Mouse (Mus musculus) adrenal gland, adult 2 months (tissue): Measurements from ENCODE around the gene 6330409D20Rik. TPM values are rescaled to one million over a fixed set of nuclear protein-coding genes. Genes with fewer than 3 reads are reported as not detected.

ENCODE experiments used
- DNase-seq: peaks from one replicate; pipeline ENCODE4 v3.0.0; 2021
- long read RNA-seq: library from polyadenylated mRNA; stranded (forward); transcript quantifications from one replicate; pipeline ENCODE4 v2.0.0, GENCODE M21; 2021
- polyA plus RNA-seq: library from polyadenylated mRNA; depleted of rRNA; stranded (reverse); fragments of >200 nt; gene quantifications from 2 replicates; pipeline ENCODE4 v1.2.3, GENCODE M21; 2012; rRNA removed
- total RNA-seq, 2 experiments: library from RNA; stranded (reverse); gene quantifications; 2 replicates each; pipeline ENCODE4 v1.2.3; 2021

6330409D20Rik gene
- total RNA-seq = not detected
- not detected in 2 replicates for polyA plus RNA-seq
- long read RNA-seq = 0 reads

DNA sequence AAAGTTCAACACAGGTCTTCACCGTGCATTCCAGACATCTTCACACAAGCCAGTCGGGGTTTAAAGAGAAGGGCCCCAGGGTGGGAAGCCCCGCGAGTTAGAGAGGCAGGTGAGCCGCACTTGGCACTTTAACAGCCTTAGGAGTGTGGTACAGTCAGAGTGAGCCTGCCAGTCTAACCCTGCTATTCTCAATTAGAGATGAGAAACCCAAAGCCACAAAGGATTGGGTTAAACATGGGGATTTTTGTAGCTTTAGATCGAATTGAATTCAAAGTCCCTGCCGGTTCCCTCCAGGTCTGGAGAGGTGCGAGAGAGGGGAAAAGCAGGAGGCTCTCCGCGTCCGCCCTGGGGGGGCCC lies at the start of gene 6330409D20Rik:
TSS of gene 6330409D20Rik (minus strand) at position 101 of the 357 bp plus-strand sequence.
- DNase-seq = no peak

DNA sequence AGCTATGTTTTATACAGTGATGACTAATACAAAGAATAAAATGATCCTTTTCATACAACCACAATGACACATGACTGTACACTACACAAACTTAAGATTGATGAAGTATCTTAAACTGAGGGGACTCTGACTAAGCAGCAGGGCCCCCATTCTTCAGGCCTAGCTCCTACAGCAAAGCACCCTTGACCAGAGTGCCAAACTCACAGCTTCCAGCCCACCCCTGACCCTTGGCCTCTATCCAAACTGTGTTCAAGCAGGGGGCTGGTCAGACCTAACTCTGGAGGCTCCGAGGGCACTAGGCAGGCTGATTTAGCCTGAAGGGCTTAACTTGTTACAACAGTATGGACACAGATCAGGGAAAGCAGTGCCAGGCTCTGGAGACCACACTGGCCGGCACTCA lies 47.8 kb upstream of the 6330409D20Rik start:
- no peak for DNase-seq

DNA sequence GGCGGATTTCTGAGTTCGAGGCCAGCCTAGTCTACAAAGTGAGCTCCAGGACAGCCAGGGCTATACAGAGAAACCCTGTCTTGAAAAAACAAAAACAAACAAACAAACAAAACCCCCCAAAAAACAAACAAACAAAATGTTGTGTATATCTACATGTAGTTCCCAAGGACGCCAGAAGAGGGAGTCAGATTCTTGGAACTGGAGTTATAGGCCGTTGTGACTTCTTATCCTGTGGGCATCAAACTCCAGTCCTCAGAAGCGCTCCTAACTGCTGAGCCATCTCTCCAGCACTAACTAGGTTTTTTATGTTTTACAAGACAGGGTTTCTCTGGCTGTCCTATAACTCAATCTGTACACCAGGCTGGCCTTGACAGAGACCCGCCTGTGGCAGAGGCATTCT lies 46.4 kb upstream of the 6330409D20Rik start:
- DNase-seq = no peak

DNA sequence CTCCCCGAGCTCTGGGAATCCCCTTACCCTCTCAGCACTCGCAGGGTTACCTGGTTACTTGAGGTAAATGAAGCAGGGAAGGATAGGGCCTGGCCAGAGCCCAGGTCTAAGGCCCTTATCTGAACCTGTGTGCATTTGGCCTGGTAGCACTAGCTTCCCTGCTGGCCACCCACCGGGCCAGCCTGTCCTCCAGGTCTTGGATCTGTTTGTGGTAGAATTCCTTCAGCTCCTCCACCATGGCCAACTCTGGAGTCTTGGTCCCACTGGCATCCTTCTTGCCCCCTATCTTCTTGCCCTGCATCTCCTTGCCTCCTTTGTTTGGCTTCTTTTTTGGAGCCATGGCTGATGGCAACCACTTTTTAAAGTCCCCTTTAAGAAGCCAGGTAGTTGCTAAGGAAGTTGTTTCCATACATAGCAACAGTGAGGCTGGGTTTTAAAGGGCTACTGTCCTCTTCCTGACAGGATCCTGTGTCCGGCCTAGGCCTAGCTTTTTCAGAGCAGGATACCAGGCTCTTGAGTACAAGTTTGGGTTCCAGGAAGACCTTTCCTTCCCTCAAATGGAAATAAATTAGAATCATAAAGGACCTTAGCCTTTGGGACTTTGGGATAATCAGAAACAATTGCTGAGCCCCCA lies 43.3 kb upstream of the 6330409D20Rik start, which contains the start of gene Cfap157:
TSS of gene Cfap157 (minus strand) at position 381 of the 634 bp plus-strand sequence.
- DNase-seq = no peak

DNA sequence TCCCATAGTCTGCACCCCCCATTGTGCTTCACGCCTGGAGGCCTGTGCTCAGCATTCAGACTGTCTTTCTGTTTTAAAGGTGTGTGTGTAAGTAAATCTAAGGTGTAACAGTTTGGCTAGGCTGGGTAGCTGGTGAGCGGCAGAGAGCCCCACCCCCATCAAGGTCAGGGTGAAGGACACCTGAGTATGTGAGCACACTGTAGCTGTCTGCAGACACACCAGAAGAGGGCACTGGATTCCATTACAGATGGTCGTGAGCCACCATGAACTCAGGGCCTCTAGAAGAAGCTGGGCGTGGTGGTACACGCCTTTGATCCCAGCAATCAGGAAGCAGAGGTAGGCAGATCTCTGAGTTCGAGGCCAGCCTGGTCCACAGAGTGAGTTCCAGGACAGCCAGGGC lies 40.9 kb upstream of the 6330409D20Rik start:
- no peak for DNase-seq

DNA sequence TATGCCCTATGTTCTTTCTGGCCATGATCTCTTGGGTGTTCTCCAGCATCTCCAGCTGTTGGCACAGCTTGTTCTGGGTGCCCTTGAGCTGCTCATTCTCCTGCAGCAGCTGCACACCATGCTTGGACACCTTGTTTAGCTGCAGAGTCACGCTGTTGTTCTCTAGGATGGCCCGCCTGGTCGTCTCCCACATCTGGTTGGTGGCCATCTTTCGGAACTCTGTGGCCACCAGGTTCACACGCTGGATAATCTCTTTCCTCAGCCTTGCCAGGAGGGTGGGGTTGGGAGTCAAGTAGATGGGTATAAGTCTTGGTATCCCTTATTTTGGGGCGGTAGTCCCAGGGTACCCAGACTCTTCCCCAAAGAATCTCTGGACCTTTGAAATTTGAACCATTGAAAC lies 38.9 kb upstream of the 6330409D20Rik start:
- DNase-seq = no peak

DNA sequence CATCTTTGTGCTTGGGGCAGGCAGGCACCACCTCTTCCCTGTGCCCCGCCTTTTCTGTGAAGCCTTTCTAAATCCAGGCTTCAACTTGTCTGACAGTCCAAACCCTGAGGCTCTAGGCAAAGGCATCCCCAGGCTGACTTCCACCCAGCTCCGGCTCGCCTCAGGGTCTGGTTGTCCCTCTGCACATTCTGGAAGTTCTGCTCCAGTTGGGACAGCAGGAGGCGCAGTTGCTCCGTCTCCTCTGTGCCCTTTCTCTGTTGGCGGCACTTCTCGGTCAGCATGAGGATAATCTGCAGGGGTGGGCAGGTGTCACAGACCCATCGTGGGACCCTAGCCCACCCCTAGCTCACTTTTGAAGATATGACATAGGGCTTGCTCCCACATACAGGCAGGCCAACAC lies 38.3 kb upstream of the 6330409D20Rik start:
- DNase-seq = peak; percentile 59

DNA sequence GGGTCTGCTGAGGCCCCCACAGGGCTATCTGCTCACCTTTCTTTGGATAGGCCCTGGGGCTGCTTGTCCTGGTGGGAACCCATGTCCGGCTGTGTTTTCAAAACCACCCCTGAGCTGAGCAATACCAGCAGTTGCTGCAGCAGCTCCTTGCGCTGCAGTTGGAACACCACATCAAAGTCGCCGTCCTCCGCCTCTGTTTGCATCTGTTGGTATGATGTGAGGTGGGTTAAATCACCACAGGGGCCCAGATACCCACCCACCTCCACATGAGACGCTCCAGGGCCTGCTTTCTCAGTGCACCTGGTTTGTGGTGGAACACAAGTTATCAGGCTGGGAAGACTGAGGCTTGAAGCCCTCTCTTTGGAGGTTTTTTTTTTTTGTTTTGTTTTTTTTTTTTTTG lies 37.3 kb upstream of the 6330409D20Rik start:
- no peak for DNase-seq

DNA sequence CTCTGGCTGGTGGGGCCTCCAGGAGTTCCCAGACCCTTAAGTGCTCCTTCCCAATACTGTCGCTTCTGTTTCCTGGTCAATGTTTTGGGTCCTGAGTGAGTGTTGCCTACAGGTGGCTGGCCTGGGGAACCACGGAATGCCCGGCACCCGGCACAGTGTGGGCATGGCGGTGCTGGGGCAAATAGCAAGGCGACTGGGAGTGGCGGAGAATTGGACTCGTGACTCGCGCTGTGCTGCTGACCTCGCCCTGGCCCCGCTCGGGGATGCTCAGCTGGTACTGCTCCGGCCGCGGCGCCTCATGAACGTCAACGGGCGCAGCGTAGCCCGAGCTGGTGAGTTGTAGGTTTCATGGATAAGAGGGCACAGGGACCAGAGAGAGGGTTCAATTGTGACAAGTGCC lies 35.4 kb upstream of the 6330409D20Rik start:
- no peak for DNase-seq

DNA sequence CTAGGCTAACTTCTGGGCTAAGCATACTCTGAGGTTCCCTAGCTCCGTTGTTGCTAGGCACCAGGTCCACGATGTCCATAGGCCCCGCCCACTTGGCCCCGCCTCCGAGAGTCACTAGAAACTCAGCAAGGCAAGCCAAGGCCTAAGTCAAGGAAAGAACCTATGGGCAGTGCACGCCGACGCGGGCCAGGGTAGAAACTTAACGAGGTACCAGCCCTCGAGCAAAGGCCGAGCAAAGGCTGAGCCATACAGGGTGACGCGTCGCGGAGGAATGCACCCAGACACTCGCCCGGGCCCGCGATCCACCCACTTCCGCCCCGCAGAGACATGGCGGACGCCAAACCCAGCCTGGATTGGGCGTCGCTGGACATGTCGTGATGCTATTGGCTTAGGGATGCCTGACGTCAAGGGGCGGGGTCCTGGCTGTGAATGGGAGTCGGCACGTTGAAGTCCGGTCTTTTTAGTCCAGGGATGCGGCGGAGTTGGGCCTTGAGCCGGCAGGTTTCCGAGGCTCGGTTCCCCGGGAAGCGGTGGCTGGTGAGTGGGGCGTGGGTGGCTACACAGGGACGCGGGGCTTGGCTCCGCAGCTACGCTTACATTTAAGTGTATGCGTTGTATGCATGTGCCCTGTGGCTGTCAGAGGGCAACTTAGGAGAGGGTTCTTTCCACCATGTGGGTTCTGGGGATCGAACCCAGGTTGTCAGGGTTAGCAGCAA lies 34.7 kb upstream of the 6330409D20Rik start, which contains the start of the genes Ttc16 and Ptrh1:
TSS of gene Ttc16 (minus strand) at position 275 of the 716 bp plus-strand sequence.
TSS of gene Ptrh1 (plus strand) at position 428 of the 716 bp plus-strand sequence.
- DNase-seq = peak; percentile 99

DNA sequence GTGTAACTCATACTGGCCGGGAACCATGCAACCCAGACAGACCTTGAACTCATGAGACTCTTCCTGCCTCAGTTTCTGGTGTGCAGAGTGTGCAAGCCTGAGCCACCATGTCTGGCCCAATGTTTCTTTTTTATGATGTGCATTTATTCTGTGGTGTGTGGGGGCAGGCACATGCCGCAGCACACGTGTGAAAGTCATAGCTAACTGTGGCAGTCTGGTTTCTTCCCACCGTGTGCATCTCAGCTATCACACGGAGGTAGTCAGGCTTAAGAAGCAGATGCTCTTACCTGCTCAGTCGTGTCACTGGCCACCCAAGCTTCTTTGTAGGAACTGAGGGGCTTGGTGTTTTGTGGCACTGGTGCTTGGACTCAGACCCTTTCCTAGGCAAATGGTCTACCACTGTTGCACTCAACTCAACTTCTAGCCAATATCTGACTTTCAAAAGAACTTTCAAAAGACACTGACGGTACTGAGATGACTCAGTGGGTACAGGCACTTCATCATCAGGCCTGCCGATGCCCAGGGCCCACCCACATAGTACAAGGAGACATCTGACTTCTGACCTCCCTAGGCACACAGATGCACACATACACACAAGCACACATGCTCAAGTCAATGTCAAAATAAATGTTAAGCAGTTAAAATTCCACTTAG lies 31.9 kb upstream of the 6330409D20Rik start:
- no peak for DNase-seq

DNA sequence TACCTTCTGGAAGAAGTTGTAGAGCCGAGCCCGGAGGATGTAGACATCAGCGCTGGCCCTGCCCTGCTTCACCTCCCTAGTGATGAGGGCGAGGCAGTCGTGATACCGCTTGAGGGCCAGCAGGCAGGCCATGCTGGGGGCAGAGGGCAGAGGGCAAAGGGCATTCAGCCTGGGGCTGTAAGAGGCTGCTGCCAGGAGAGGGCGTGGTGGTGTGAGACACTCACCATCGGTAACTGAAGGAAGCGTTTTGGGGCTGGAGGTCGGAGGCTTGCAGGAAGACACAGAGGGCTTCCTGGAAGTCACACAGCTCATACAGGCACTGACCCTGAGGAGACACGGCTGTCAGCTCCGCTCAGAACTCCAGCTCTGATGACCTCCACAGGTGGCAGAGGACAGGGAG lies 31.1 kb upstream of the 6330409D20Rik start:
- no peak for DNase-seq

DNA sequence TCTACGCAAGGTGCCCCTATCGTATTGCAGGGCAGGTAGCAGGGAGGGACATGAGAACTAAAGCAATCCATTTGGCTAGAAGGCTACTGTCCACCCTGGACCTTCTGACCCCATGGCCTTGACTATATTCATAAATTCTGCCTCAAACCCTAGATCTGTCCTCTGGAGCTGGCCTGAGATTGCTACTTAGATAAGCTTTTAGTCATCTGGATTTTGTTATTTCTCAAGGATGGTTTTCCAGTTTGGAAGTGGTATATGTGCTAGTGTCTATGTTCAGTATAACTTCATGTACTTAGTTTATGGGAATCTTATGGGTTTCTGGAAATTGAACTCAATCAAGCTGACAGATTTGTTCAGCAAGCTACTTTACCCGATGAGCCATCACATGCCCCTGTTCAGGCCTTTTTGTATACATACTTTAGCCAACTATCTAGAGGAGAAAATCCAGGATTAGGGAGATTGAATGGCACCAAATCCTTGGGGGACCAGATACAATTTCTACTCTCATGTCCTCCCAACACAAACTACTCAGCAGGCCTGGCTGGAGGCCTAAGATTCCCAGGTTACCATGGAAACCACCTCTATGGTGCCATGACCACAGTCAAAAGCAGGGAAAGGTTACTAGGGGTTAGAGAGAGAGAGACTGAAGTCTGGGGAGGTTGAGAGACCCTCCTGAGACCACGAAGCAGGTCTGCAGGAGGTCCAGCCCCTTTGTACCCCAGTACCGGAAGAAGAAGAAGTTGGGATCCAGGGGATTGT lies 28.7 kb upstream of the 6330409D20Rik start:
- DNase-seq = no peak

DNA sequence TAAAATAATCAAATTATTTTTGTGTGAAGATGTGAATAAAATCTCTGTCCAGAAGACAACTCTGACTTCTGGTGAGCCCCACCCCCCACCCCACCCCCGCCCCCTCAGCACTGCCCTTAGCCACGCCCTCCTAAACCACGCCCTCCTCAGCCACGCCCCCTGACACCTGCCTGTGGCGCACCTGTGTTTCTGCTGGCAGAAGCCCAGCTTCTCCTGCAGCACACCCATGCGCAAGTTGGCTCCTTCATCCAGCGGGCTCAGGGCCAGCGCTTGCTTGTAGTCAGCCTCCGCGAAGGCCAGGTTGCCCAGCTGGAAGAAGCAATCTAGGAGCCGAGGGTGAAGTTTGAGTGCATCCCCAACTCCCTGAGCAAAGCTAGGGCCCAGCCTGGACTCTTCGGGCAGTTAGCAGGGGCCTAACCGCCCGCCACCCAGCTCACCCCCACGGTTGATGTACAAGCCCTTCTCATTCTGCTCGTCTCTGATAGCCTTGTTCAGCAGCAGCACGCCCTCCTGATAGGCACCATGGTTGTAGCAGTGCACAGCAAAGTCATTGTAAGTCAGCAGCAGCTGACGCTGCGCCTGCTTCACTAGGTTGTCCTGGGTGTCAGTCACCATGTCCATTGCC lies 28.0 kb upstream of the 6330409D20Rik start:
- DNase-seq = no peak

DNA sequence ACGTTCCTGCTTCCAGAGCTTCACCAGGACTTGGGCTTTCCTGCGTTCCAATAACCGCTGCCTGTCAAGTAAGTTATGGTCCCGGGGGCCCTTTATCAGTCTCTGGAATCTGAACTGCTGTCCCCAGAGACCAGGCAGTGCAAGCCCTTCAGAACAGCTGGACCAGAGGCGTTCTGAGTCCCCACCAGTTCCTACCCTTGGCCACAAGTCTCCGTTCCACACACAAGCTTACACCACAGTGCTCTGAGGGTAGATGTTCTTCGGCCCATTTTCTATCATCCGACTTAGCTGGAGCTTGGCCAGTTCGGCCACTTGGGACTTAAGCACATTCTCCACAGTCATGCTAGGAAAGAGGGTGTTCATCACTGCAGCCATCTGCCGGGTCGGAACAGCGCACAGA lies 26.4 kb upstream of the 6330409D20Rik start:
- DNase-seq = no peak

DNA sequence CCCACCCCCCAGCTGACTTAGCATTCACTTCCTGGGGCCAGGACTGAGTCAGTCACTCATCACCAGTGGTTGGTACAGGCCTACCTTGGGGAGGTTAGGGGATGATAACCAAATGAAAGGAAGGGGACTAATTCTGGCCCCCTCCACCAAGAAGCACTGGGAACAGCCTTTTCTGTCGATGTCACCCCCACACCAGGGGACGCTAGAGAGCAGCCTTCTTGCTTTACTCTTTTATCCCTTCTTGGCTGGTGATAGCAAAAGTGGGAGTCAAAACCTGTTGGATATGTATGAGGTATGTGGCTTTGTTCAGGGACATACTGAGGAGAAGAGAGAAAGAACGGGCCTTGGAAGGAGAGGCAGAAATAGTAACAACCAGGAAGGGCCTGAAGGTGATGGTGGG lies 22.5 kb upstream of the 6330409D20Rik start:
- DNase-seq = no peak

DNA sequence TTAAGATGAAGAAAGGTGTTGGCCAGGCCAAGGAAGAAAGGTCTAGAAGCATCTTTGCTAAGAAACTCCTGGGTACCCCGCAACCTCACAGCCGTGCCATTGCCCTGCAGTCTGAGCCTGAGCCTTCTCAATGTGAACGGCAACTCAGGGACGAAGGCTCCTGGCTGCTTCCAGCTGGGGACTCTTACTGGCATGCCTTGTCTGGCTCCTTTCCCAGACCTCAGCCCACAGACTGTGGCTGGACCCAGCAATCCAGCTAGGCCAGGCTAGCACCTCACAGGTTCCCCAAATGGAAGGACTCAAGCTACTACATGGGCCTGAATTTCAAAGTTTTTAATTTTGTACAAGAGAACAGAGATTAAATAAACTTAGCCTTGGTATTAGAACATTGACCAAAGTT lies 21.0 kb upstream of the 6330409D20Rik start:
- no peak for DNase-seq

DNA sequence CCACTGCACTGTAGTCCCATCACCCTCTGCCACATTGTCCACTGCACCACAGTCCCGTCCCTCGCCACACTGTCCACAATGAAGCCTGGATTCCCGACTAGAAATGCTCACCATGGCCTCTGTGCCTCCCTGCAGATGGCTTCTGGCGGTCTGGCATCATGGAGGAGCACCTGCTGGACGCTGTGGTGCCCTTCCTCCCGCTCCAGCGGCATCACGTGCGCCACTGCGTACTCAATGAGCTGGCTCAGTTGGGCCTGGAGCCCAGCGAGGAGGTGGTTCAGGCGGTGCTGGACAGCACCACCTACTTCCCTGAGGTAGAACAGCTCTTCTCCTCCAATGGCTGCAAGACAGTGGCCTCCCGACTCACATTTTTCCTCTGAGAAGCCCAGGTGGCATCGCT lies 20.5 kb upstream of the 6330409D20Rik start:
- no peak for DNase-seq

DNA sequence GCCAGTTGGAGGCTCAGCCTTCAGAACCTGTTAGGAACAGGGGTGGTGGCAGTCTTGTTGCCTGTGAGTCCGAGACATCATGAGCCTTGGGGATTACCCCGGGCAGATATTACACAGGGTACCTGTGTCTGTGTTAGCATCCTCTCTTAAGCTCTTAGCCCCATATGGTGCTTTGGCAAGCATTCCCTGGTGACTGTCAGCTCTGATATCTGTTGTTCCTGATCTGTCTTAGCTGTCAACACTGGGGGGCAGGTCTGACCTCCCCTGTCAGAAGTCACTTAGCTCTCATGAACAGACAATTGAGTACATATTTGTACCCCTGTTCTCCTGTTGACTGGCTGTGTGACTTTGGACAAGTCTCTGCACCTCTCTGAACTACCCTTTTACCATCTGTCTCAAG lies 18.2 kb upstream of the 6330409D20Rik start:
- DNase-seq = no peak

DNA sequence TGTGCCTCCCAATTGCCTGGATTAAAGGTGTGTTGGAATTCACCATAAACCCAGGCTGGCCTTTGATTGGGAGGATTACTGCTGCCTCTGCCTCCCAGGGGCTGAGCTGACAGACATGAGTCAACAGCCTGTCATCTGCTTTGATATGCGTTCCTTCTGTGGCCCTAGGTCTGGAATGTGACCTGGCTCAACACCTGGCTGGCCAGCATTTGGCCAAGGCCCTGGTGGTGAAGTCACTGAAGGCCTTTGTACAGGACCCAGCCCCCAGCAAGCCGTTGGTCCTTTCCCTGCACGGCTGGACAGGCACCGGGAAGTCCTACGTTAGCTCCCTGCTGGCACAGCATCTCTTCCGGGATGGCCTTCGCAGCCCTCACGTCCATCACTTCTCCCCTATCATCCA lies 17.7 kb upstream of the 6330409D20Rik start:
- DNase-seq = no peak

DNA sequence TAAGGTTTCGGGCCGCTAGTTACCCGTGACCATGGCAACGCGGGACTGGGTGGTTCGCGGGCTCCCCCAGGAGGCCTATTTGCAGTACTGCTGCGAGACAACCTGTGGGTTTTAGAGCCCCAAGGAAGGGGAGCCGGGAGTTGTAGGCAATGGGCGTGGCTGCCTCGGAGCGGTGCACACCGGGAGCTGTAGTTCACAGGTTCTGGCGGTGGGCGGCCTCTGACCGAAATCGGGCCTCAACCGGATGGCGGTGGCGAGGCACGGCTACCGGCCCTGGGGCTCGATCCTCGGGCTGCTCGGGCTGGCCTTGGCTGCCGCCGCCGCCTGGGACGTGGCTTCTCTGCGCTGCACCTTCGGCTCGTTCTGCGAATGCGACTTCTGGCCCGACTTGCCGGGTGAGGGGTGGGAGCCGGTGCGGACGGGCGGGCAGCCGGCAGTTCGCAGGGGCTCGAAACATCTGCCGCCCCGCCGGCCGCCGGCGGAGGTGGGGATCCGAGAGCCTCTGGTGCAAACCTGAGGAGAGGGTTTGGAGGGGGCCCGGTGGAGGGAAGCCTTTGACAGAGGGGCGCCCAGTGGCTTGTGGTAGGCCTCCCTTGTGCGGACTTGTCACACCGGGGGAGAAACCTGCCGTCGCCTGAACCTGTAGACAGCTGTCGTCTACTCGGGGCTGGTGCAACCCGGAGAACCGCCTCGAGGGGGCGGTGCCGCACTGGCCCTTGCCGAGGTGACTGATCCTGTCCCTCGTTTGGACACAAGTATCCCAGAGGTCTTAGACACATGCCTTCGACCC lies 16.4 kb upstream of the 6330409D20Rik start, which contains the start of gene Tor2a:
TSS of gene Tor2a (plus strand) at position 179 of the 790 bp plus-strand sequence.
- peak; percentile 98 for DNase-seq
